Mouse (Mus musculus) hindbrain, embryonic 10.5 days (tissue): ENCODE measurements at regions not wholly inside any gene's neighbourhood (a gene's known extent, or its start where the extent isn't known, plus 50 kb on each side); places are given as distances from the start of the nearest gene placed in this dataset.

Experiments
- DNase-seq: peaks from one replicate; pipeline ENCODE4 v3.0.0-alpha.2; 2017; ENCODE audit warnings: low spot score
- H3K27ac ChIP-seq: fragments of 300-500 bp; sonication (generic); 2 replicates; pipeline ENCODE4 v1.5.1; 2016; ENCODE audit warnings: mild to moderate bottlenecking, moderate library complexity
- H3K27me3 ChIP-seq: fragments of 300-500 bp; sonication (generic); 2 replicates; pipeline ENCODE4 v1.6.1; 2016; ENCODE audit warnings: mild to moderate bottlenecking; ENCODE audit not compliant: poor library complexity, insufficient read depth, severe bottlenecking
- H3K36me3 ChIP-seq: fragments of 300-500 bp; sonication (generic); 2 replicates; pipeline ENCODE4 v1.6.1; 2016; ENCODE audit warnings: mild to moderate bottlenecking, moderate library complexity
- H3K4me1 ChIP-seq: fragments of 300-500 bp; sonication (generic); replicated peaks from 2 replicates; pipeline ENCODE4 v1.6.1; 2016; ENCODE audit warnings: mild to moderate bottlenecking
- H3K4me3 ChIP-seq: fragments of 300-500 bp; sonication (generic); 2 replicates; pipeline ENCODE4 v1.5.1; 2016; ENCODE audit warnings: mild to moderate bottlenecking, moderate library complexity
- H3K9me3 ChIP-seq: fragments of 300-500 bp; sonication (generic); 2 replicates; pipeline ENCODE4 v1.6.1; 2016; ENCODE audit warnings: mild to moderate bottlenecking, moderate library complexity
- WGBS: fragments of 180-500 bp; shearing (Covaris S2); methylation state at CpG from one replicate; pipeline ENCODE4 v1.1.7; 2016; 5-methylcytosine and 5-hydroxymethylcytosine counted together

DNA sequence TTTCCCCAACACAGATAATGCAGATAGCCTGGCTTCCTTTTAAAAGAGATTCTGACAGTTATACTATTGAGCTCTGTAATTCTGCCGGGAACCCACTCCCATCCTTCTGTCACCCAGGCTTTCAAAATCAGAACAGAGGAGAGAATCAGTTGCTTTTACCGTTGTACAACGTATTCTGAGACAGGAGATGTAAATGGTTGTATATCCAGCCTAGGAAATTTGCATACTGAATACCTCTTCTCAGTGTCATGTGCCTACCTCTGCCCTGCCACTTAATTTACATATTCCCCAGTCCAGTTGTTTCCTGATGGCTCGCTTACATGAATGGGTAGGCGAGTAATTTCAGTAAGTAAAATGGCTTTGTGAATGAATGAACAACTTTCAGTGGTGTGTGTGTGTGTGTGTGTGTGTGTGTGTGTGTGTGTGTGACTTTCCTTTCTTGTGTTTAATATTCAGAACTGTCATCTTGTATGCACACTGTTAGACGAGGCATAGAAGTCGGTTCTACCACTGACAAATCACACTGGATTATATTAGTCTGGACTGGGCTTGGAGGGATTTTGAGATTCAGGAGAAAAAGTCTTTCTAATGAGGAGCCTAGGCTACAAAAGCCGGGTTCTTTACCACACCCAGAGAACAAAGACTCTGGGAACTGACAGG lies 282.2 kb upstream of the Cdh6 start:
- no peak overlapping the region for H3K27ac ChIP-seq
- H3K4me1 ChIP-seq, result no peaks in the 10 kb centered on the region
- no peaks in the 10 kb centered on the region for H3K27me3 ChIP-seq
- H3K9me3 ChIP-seq, result no peaks in the 10 kb centered on the region
- H3K4me3 ChIP-seq, result no peak overlapping the region
- DNase-seq, result no peak
- H3K36me3 ChIP-seq, result no peaks in the 10 kb centered on the region
- 69% methylated on average over 8 of the region's 8 CpGs for WGBS

DNA sequence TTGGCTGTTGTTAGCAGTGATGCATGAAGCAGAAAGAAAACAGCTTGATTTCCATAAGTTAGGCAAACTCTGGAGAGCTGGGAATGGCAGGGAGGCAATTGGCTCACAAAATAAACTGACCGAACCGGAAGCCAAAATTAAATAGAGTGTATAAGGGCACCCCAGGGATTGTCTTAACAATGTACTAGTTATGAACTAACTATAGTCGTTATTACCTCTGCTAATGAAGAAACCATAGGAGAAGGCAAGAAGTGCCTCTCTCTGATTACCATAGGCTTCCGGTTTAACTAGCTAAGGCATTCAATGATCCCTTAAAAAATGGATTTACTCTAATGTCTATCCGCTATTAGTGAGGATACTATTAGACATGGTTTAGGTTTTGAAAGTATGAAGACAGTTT lies 276.9 kb upstream of the Cdh6 start:
- no peak overlapping the region for H3K27ac ChIP-seq
- no peaks in the 10 kb centered on the region for H3K9me3 ChIP-seq
- H3K36me3 ChIP-seq, result no peaks in the 10 kb centered on the region
- WGBS, result 86% methylated on average over 5 of the region's 5 CpGs
- DNase-seq, result no peak
- H3K27me3 ChIP-seq, result no peaks in the 10 kb centered on the region
- H3K4me3 ChIP-seq, result no peak overlapping the region
- no peaks in the 10 kb centered on the region for H3K4me1 ChIP-seq

DNA sequence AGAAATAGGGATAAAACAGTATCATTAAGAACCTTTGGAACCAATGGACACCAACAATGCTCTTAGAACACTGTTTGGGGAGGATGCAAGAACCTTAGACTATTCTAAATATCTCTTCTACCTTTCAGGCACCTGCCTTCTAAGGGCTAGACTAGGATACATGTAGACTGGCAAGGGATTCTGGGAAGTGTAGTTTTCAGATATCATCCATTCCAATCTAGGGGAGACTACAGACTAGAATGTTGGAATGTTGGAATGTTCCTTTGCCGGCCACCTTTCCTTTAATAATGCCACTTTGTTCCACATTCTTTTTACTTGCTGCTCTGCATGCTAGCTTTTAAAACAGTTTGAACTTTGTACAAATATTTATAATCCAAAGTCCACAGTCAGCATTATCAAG lies 261.1 kb upstream of the Cdh6 start:
- DNase-seq, result no peak
- Histone ChIP-seq H3K27ac (no peak overlapping the region), H3K27me3 (no peaks in the 10 kb centered on the region), H3K36me3 (no peaks in the 10 kb centered on the region), H3K9me3 (no peaks in the 10 kb centered on the region), H3K4me3 (no peak overlapping the region), H3K4me1 (no peaks in the 10 kb centered on the region)
- WGBS, result 81% methylated on average over 1 of the region's 1 CpGs

DNA sequence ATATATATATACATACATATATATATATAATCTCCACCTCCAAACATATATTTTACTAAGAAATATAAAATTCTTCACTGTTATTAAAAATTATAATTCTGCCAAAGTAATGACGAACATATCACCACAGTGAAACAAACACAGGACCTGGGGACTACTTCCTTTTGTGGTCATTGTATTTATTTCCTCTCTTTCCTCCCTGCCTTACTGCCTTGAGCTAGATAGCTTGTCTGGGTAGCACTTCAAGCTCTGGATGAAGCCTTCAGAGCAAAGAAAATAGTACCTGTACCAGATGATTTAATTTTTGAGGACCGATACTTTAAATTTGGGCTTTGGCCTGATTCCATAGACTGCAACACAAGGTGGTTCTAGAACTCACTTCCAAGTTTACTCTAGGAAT lies 259.5 kb upstream of the Cdh6 start:
- Histone ChIP-seq H3K4me1 (no peaks in the 10 kb centered on the region), H3K9me3 (no peaks in the 10 kb centered on the region), H3K27ac (no peak overlapping the region), H3K27me3 (no peaks in the 10 kb centered on the region), H3K36me3 (no peaks in the 10 kb centered on the region), H3K4me3 (no peak overlapping the region)
- WGBS, result 92% methylated on average over 2 of the region's 2 CpGs
- DNase-seq, result no peak

DNA sequence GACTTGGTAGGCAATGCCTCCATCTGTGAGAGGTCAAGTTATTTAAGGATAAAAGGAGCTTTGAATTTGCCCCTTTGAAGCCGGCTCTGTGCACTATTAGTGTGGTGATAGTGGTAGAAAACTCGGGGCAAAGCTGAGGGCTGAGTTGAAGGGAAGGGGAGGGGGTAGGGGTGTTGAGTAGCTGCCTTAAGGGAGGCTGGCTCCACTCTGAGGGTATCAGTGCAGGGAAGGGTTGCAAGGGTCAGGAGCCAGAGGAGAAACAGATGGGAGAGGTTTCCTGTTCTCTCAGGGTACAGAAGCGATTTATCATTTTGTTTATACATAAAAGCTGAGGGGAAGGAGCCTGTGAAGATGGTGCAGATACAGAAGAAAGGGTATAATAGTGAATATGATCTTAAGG lies 246.1 kb upstream of the Cdh6 start:
- H3K36me3 ChIP-seq, result no peaks in the 10 kb centered on the region
- WGBS, result 39% methylated on average over 3 of the region's 3 CpGs

DNA sequence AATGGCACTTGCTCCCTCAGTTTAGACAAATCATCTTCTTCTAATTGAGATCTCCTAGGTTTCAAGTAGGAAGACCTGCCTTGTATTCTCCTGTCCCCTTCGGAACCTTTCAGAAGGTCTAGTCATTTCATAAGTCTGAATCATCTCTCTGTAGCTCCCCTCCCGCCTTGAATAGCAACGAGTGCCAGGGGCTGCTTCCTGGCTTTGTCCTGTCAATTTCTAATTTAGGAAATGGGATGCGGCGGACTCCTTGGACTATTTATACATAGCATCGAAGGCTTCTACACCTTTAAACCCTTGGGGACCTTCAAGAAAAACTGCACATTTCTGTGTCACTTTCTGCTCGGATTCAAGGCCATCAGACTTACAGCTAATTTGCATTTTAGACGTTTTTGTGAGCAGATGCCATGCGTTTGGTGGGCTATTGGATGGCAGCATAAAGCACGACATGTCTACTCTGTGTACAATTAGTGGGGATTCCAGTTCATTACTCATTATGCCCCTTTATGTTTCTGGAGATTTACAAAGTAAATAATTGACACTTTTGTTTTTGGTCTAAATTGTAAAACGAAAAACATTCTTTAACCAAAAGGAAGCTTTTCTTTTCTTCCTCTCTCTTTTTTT lies 236.7 kb upstream of the Cdh6 start:
- WGBS, result 69% methylated on average over 11 of the region's 11 CpGs
- Histone ChIP-seq H3K9me3 (no peaks in the 10 kb centered on the region), H3K4me1 (peaks cover 5% of the 10 kb centered on the region; the same call in 1 of the 2 replicates), H3K4me3 (no peak overlapping the region), H3K27me3 (no peaks in the 10 kb centered on the region), H3K27ac (no peak overlapping the region), H3K36me3 (no peaks in the 10 kb centered on the region)
- no peak for DNase-seq

More for the DNA sequence above, 246.1 kb upstream of the Cdh6 start:
- H3K9me3 ChIP-seq, result no peaks in the 10 kb centered on the region
- no peak overlapping the region for H3K4me3 ChIP-seq
- H3K4me1 ChIP-seq, result 0 out of 2 replicates have a peak, but pooled peaks cover 3% of the 10 kb centered on the region
- peak; percentile 30 for DNase-seq
- H3K27ac ChIP-seq, result no peak overlapping the region
- H3K27me3 ChIP-seq, result no peaks in the 10 kb centered on the region

DNA sequence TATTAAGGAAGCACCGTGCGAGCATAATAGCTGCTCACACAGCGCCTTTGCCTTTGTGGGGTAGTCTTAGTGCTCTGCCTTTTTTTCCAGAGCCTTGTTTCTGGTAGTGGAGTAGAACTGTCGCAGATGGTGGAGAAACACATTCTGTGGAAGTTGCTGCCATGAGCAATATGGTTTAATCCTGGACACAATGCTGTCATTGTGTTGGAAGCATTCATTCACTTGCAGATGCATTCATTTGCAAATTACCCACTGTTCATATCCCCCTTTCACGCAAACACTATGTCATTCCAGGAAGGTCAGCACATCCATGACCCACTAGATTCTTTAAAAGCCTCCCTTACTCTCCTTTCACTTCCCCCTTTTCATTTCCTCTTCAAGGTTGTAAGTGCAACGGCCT lies 219.7 kb upstream of the Cdh6 start:
- H3K4me3 ChIP-seq, result no peak overlapping the region
- peak; percentile 56 for DNase-seq
- peaks cover 19% of the 10 kb centered on the region for H3K4me1 ChIP-seq
- WGBS, result 13% methylated on average over 6 of the region's 6 CpGs
- H3K36me3 ChIP-seq, result no peaks in the 10 kb centered on the region
- H3K27ac ChIP-seq, result peak overlapping the region; percentile 80
- 0 out of 2 replicates have a peak, but pooled peaks cover 2% of the 10 kb centered on the region for H3K9me3 ChIP-seq
- H3K27me3 ChIP-seq, result no peaks in the 10 kb centered on the region

DNA sequence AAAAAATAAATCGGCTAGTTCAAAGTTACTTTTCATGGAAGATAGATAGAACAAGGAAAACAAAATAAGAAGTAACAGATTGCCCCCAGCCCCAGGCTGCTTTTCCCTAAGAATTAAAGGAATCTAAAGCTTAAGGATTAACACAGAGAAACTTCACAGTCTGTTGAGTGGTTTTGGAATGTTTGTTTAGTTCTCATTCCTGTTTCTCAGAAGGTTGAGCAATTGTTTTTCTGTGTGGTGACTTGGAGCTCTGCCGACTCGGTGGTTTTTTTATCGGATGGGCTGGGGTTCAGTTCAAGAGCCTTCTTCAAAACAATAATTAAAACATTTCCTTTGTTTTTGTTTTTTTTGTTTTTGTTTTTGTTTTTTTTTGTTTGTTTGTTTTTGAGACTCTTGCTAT lies 217.9 kb upstream of the Cdh6 start:
- no peaks in the 10 kb centered on the region for H3K27me3 ChIP-seq
- H3K4me1 ChIP-seq, result peaks cover 19% of the 10 kb centered on the region
- DNase-seq, result no peak
- H3K4me3 ChIP-seq, result no peak overlapping the region
- WGBS, result 76% methylated on average over 4 of the region's 4 CpGs
- no peaks in the 10 kb centered on the region for H3K36me3 ChIP-seq
- no peak overlapping the region for H3K27ac ChIP-seq
- 0 out of 2 replicates have a peak, but pooled peaks cover 2% of the 10 kb centered on the region for H3K9me3 ChIP-seq

DNA sequence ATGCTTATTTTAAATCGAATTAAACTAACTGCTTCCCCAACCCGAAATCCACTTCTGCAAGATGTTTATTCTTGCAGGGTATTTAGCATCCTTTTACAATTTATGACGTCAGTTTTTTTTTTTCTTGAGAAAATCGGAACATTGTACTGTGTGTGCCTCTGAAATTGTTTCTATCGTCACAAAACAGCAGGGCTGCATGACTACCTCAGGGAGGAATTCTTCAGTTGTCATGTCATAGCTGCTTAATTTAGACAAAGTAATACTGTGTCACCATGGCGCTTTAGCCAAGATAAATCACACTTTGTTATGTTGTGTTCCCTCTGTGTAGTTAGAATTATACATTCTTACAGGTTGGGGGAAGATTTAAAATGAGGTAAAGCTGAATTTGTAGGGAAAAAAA lies 211.3 kb upstream of the Cdh6 start:
- WGBS, result 45% methylated on average over 6 of the region's 6 CpGs

DNA sequence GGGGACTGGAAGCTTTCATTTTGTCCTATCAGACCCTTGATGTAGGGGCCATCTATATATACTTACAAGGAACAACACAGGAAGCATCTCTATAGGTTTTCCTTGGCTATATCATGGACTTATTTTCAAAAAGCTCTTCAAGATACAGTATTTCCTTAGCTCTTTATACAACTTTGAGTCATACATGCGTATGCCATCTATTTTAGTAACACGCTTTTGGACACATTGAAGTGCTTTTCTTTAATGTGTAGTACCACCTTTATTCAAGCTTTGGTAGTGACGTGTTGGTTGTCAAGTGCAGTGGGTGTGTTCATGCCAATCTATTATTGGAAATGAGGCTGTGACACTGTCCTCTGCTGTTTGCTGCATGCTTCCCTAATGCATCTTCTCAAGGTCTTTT lies 202.1 kb upstream of the Cdh6 start:
- Histone ChIP-seq H3K27me3 (no peaks in the 10 kb centered on the region), H3K9me3 (no peaks in the 10 kb centered on the region), H3K4me1 (no peaks in the 10 kb centered on the region), H3K4me3 (no peak overlapping the region), H3K27ac (no peak overlapping the region), H3K36me3 (no peaks in the 10 kb centered on the region)
- 94% methylated on average over 3 of the region's 3 CpGs for WGBS
- DNase-seq, result no peak

More for the DNA sequence above, 211.3 kb upstream of the Cdh6 start:
- Histone ChIP-seq H3K27ac (no peak overlapping the region), H3K36me3 (no peaks in the 10 kb centered on the region), H3K9me3 (peaks cover 5% of the 10 kb centered on the region; the same call in 1 of the 2 replicates), H3K27me3 (no peaks in the 10 kb centered on the region), H3K4me1 (0 out of 2 replicates have a peak, but pooled peaks cover 4% of the 10 kb centered on the region), H3K4me3 (no peak overlapping the region)
- DNase-seq, result no peak

DNA sequence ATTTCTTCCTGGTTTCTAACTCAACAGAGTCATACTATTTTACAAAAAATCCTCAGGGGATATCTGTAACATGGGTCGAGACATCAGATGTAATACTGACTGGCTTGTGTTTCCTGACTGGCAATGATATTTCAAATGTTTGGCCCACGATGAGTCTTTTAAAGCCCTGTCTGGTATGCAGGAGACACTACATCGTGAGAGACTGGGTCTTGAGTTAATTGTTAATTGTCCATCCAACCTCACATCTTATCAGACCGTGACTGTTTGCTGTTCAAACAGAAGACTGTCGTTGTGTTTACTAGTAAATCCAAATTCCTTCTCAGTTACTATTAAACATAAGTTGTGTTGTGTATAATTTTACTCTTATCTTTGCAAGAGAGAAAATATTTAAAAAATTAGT lies 195.3 kb upstream of the Cdh6 start:
- H3K36me3 ChIP-seq, result no peaks in the 10 kb centered on the region
- WGBS, result 81% methylated on average over 5 of the region's 5 CpGs
- peaks cover 5% of the 10 kb centered on the region; the same call in 1 of the 2 replicates for H3K4me1 ChIP-seq
- no peak overlapping the region for H3K27ac ChIP-seq
- H3K27me3 ChIP-seq, result no peaks in the 10 kb centered on the region
- DNase-seq, result no peak
- no peaks in the 10 kb centered on the region for H3K9me3 ChIP-seq
- H3K4me3 ChIP-seq, result no peak overlapping the region

DNA sequence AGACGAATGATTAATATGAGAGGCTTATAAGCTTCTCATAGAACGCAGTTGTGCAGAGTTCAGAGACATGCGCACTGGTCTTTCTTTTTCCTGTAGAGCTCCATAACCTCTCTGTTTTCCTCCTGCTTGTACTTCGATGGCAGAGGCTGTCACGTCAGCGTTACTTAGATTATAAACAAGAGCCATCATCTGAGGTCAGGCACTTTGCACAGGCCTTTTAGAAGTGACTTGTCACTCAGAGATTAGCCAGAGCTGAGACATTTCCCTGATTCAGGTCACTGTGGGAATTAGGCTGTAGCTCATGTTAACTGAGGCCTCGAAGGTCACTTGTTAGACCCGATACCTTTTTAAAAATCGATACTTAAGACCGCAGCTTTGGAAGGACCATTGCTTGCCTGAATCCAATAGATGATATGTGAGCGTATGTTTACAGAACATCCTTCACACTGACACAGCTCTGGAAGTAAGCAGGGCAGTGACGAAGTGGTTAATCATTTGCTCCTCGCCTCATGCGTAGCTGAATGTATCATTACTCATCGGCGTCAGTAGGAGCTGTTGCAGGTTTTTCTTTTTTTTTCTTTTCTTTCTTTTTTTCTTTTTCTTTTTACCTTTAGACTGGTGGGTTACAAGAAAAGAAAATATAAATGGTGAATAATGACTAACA lies 193.9 kb upstream of the Cdh6 start:
- Histone ChIP-seq H3K4me1 (peaks cover 5% of the 10 kb centered on the region; the same call in 1 of the 2 replicates), H3K9me3 (no peaks in the 10 kb centered on the region), H3K4me3 (no peak overlapping the region), H3K27me3 (no peaks in the 10 kb centered on the region), H3K27ac (no peak overlapping the region), H3K36me3 (no peaks in the 10 kb centered on the region)
- no peak for DNase-seq
- WGBS, result 76% methylated on average over 16 of the region's 16 CpGs

DNA sequence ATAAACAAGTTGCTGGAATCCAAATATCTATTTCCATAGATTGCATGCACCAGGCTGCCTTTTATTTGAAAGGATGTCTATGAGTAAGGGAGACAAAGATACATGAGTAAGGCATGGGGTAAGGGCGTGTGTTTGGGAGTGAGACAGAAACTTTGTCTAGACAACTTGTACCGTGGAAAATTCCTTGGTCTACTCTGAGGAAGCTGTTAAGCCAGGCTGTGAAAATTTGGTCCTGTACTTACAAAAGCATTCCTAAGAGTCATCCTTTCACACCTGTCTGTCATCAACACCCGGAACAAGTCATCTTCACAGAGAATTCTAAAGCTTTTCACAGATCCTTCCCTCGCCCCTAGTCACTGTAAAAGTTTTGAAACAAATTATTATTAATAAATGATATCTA lies 193.1 kb upstream of the Cdh6 start:
- Histone ChIP-seq H3K9me3 (no peaks in the 10 kb centered on the region), H3K27me3 (no peaks in the 10 kb centered on the region), H3K27ac (no peak overlapping the region), H3K4me1 (peaks cover 5% of the 10 kb centered on the region; the same call in 1 of the 2 replicates), H3K4me3 (no peak overlapping the region), H3K36me3 (no peaks in the 10 kb centered on the region)
- 69% methylated on average over 4 of the region's 4 CpGs for WGBS
- no peak for DNase-seq
